Mouse (Mus musculus) myocyte (in vitro differentiated cells): ENCODE data around the gene S100a2. TPM values are rescaled to one million over a fixed set of nuclear protein-coding genes. Genes with fewer than 3 reads are reported as not detected.

Experiments used
- H3K27me3 ChIP-seq: one replicate; pipeline ENCODE4 v1.6.1; 2011; ENCODE audit not compliant: control insufficient read depth, insufficient read depth, insufficient read length
- H3K36me3 ChIP-seq: one replicate; pipeline ENCODE4 v1.6.1; 2011; ENCODE audit not compliant: control insufficient read depth, insufficient read depth
- H3K4me2 ChIP-seq: one replicate; pipeline ENCODE4 v1.6.1; 2011; ENCODE audit warnings: low read depth, control low read depth
- H3K4me3 ChIP-seq: one replicate; pipeline ENCODE4 v1.5.1; 2011; ENCODE audit warnings: mild to moderate bottlenecking, control low read depth, moderate library complexity
- H3K79me2 ChIP-seq: one replicate; pipeline ENCODE4 v1.6.1; 2011; ENCODE audit not compliant: control insufficient read depth, insufficient read depth
- H3ac ChIP-seq: one replicate; pipeline ENCODE4 v1.6.1; 2011; ENCODE audit not compliant: control insufficient read depth, insufficient read length
- CEBPB ChIP-seq: IDR thresholded peaks from 2 replicates; pipeline ENCODE4 v1.6.1; 2011; ENCODE audit warnings: mild to moderate bottlenecking, moderate library complexity; ENCODE audit not compliant: poor library complexity, insufficient read depth, severe bottlenecking
- E2F4 ChIP-seq: IDR thresholded peaks from one replicate; pipeline ENCODE4 v1.6.1; 2011; ENCODE audit warnings: mild to moderate bottlenecking, control low read depth, moderate library complexity; ENCODE audit not compliant: insufficient read depth
- MAX ChIP-seq: IDR thresholded peaks from one replicate; pipeline ENCODE4 v1.6.1; 2011; ENCODE audit warnings: low read depth, mild to moderate bottlenecking, control low read depth
- MYOD1 ChIP-seq, 3 experiments: IDR thresholded peaks; one replicate each; pipeline ENCODE4 v1.6.1; 2011; ENCODE audit warnings: control low read depth in 2 of 3, low read depth in 2 of 3, mild to moderate bottlenecking in 2 of 3, moderate library complexity in 1 of 3; ENCODE audit not compliant: insufficient read length in 2 of 3, control insufficient read depth in 1 of 3
- MYOG ChIP-seq, 3 experiments: IDR thresholded peaks; one replicate each; pipeline ENCODE4 v1.6.1; 2011; ENCODE audit warnings: control low read depth in 2 of 3, low read depth in 2 of 3, mild to moderate bottlenecking in 2 of 3; ENCODE audit not compliant: insufficient read length in 2 of 3, control insufficient read depth in 1 of 3, insufficient read depth in 1 of 3
- POLR2A ChIP-seq: IDR thresholded peaks from one replicate; pipeline ENCODE4 v1.6.1; 2011; ENCODE audit warnings: low read depth, mild to moderate bottlenecking, control low read depth, moderate library complexity; ENCODE audit not compliant: insufficient read length
- POLR2AphosphoS2 ChIP-seq: IDR thresholded peaks from one replicate; pipeline ENCODE4 v1.6.1; 2011; ENCODE audit warnings: low read depth, control low read depth; ENCODE audit not compliant: insufficient read length
- REST ChIP-seq: IDR thresholded peaks from one replicate; pipeline ENCODE4 v1.6.1; 2011; ENCODE audit warnings: mild to moderate bottlenecking, control low read depth, moderate library complexity; ENCODE audit not compliant: insufficient read depth, insufficient read length
- SRF ChIP-seq: IDR thresholded peaks from one replicate; pipeline ENCODE4 v1.6.1; 2011; ENCODE audit warnings: low read depth; ENCODE audit not compliant: control insufficient read depth, insufficient read length
- TCF12 ChIP-seq: IDR thresholded peaks from one replicate; pipeline ENCODE4 v1.6.1; 2011; ENCODE audit warnings: mild to moderate bottlenecking, control low read depth; ENCODE audit not compliant: poor library complexity, insufficient read depth, severe bottlenecking
- TCF3 ChIP-seq: IDR thresholded peaks from one replicate; pipeline ENCODE4 v1.6.1; 2011; ENCODE audit warnings: low read depth, control low read depth; ENCODE audit not compliant: insufficient read length
- USF1 ChIP-seq: IDR thresholded peaks from one replicate; pipeline ENCODE4 v1.6.1; 2011; ENCODE audit warnings: low read depth, mild to moderate bottlenecking, control low read depth, moderate library complexity
- polyA plus RNA-seq: library from polyadenylated mRNA; unstranded; fragments of >200 nt; fragmentation: generic; extraction: Trizol; gene quantifications from one replicate; pipeline ENCODE4 v1.2.1, GENCODE M21; 2012; ENCODE audit warnings: missing spikeins

S100a2 gene
- polyA plus RNA-seq, 1 experiment: not detected

DNA sequence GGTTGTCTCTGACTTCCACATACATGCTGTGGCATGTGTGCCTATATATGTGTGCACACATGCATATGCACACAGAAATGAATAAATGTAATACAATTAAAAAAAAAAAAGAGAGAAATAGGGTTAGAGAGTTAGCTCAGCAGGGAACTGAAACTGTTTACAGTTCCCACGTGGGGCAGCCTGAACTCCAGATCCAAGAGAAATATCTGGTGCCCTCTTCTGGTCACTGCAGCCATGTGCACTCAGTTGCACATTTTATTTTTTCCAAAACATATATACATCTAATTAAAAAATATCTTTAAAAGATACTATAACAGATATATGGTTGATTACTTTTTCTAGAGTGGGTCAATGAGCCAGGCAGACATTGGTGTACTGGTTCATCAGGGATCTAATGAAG, 27.5 kb downstream of the S100a2 start:
- TF ChIP-seq SRF (no peak), MYOD1 (IDR thresholded peaks at IDR 0.05; ENCODE audit: control insufficient read depth in 1 of 3, insufficient read length in 2 of 3, low read depth in 2 of 3) (no peak), MAX (no peak), USF1 (no peak), E2F4 (no peak), MYOG (IDR thresholded peaks at IDR 0.05; ENCODE audit: control insufficient read depth in 1 of 3, insufficient read depth in 1 of 3, insufficient read length in 2 of 3, low read depth in 2 of 3) (no peak), POLR2A (no peak), REST (no peak), CEBPB (no peak), POLR2AphosphoS2 (no peak), TCF3 (no peak), TCF12 (no peak)
- H3K79me2 ChIP-seq: peaks cover 29% of the 10 kb centered on the region
- no peak overlapping the region for H3K4me3 ChIP-seq
- H3ac ChIP-seq: no peak overlapping the region
- no peaks in the 10 kb centered on the region for H3K27me3 ChIP-seq
- peaks cover 47% of the 10 kb centered on the region for H3K36me3 ChIP-seq
- H3K4me2 ChIP-seq: no peak overlapping the region

DNA sequence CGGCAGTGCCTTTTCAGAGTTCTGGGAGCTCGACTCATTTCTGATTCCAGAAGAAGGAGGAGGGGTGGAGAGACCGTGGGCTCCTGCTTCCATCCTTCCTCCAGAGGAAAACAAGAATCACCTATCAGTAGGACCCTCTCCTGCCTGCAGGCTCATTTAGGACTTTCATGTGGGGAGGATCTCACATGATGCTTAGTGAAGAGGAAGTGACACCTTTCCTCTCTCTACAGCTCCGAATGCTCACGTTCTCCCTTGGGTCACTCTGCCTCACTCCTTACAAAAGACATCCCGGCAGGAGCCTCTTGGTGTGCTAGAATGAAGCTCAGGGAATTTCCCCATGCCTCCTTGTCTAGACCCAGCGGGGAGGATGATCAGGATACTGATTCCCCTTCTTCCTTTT, 31.5 kb downstream of the S100a2 start:
- H3K79me2 ChIP-seq: no peaks in the 10 kb centered on the region
- H3K27me3 ChIP-seq: no peaks in the 10 kb centered on the region
- no peak overlapping the region for H3K4me3 ChIP-seq
- H3K36me3 ChIP-seq: peaks cover 22% of the 10 kb centered on the region
- no peak overlapping the region for H3ac ChIP-seq
- TF ChIP-seq E2F4 (no peak), REST (no peak), POLR2AphosphoS2 (no peak), MYOG (IDR thresholded peaks at IDR 0.05; ENCODE audit: control insufficient read depth in 1 of 3, insufficient read depth in 1 of 3, insufficient read length in 2 of 3, low read depth in 2 of 3) (no peak), CEBPB (no peak), MYOD1 (IDR thresholded peaks at IDR 0.05; ENCODE audit: control insufficient read depth in 1 of 3, insufficient read length in 2 of 3, low read depth in 2 of 3) (no peak), POLR2A (no peak), TCF12 (no peak), MAX (no peak), SRF (no peak), TCF3 (no peak), USF1 (no peak)
- no peak overlapping the region for H3K4me2 ChIP-seq

GRCm38 (mm10) chr3:90623435-90624071, 33.5 kb downstream of the S100a2 start:
- Histone ChIP-seq H3K4me2 (no peak overlapping the region), H3ac (no peak overlapping the region), H3K36me3 (peaks cover 3% of the 10 kb centered on the region), H3K79me2 (no peaks in the 10 kb centered on the region), H3K27me3 (no peaks in the 10 kb centered on the region), H3K4me3 (no peak overlapping the region)
- no peak for TF ChIP-seq REST
- no peak for TF ChIP-seq MYOG (IDR thresholded peaks at IDR 0.05; ENCODE audit: control insufficient read depth in 1 of 3, insufficient read depth in 1 of 3, insufficient read length in 2 of 3, low read depth in 2 of 3)
- no peak for TF ChIP-seq E2F4
- TF ChIP-seq TCF3: no peak
- TF ChIP-seq MYOD1 (IDR thresholded peaks at IDR 0.05; ENCODE audit: control insufficient read depth in 1 of 3, insufficient read length in 2 of 3, low read depth in 2 of 3): no peak
- no peak for TF ChIP-seq MAX
- TF ChIP-seq USF1: no peak
- no peak for TF ChIP-seq POLR2A
- no peak for TF ChIP-seq CEBPB
- no peak for TF ChIP-seq TCF12
- no peak for TF ChIP-seq POLR2AphosphoS2
- TF ChIP-seq SRF: no peak

- Histone ChIP-seq H3K79me2 (no peaks in the 10 kb centered on the region), H3ac (no peak overlapping the region), H3K4me3 (no peak overlapping the region), H3K27me3 (no peaks in the 10 kb centered on the region), H3K4me2 (no peak overlapping the region), H3K36me3 (no peaks in the 10 kb centered on the region)
- TF ChIP-seq CEBPB (no peak), USF1 (no peak), REST (no peak), POLR2A (no peak), TCF12 (no peak), MAX (no peak), POLR2AphosphoS2 (no peak), TCF3 (no peak), E2F4 (no peak)
These were observed 35.4 kb downstream of the S100a2 start for GRCm38 (mm10) chr3:90625496-90625895.
